Mouse (Mus musculus) urinary bladder, adult 2 months (tissue): ENCODE results near the gene Nrbf2. TPM values are rescaled to one million over a fixed set of nuclear protein-coding genes. Genes with fewer than 3 reads are reported as not detected.

Experiments
- DNase-seq: peaks from one replicate; pipeline ENCODE4 v3.0.0; 2022; ENCODE audit warnings: low spot score
- polyA plus RNA-seq: library from polyadenylated mRNA; depleted of rRNA; stranded (reverse); fragments of >200 nt; gene quantifications from 2 replicates; pipeline ENCODE4 v1.2.3, GENCODE M21; 2012; rRNA removed

Gene Nrbf2
- polyA plus RNA-seq, result 21.4 and 22.2 TPM in 2 replicates

DNA sequence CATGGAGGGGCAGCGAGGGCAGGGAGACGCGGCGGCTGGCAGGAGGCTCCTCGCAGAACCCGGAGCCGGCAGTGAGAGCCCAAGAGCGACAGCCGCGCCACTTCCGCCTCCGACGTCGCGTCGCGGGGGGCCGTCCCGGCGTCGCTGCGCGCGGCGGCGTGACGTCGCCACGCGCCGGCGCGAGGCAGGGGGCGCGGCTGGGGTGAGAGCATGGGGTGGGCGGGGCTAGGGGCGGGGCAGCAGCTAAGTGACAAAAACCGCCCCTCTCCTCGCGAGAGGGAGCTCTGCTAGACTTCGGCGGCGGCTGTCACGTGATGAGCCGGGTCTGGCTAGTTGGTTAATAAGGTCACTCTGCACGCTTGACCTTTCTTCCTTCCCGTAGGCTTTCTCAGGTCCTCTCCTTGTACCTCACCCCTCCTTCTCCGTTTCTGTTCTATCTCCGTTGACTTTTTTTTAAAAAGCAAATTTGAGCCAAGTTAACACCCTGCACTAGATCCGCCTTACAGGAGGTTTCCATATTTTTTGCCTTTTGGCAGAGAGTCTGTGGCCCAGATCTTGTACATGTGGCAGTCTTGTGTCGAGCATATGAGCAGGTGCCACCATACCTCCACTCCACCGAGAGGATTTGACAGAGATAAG, at the start of gene Nrbf2:
Gene Nrbf2 (minus strand): TSS at position 130 of the 639 bp plus-strand sequence.
- DNase-seq, result peak; percentile 71

DNA sequence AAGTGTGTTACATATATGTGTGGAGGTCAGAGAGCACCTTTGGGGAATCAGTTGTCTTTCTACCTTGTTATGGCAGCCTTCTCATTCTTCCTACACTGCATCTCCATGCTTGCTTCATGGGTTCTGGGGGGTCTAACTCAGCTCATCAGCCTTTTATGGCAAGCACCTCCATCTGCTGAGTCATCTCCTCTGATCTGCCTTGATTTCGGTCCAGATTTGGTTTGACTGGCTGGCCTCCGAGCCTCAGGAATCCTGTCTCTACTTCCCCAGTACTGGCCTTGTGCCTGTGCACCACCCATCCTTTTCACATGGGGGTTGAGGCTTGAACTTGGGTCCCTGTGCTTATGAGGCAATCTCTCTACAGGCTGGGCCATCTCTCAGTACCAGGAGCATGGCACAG, 45.5 kb upstream of the Nrbf2 start:
- no peak for DNase-seq

DNA sequence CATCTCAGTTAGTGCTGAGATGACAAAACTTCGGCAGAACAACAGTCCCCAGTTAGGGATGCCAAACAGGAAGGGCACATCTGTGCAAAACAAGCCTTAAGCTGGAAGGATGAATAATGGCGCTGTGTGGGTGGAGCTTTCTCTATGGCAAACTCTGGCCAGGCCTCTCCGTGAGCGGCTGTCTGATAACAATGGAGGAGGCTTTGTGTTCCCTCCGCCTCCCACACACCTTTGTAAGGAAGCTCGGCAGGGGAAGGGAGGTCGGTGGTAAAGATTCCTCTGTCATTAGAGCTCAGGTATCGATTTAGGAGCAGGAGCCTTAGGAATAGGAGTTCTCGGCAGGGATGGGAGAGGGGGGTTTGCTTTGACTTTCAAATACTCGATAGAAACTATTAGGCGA, 44.6 kb upstream of the Nrbf2 start:
- no peak for DNase-seq

DNA sequence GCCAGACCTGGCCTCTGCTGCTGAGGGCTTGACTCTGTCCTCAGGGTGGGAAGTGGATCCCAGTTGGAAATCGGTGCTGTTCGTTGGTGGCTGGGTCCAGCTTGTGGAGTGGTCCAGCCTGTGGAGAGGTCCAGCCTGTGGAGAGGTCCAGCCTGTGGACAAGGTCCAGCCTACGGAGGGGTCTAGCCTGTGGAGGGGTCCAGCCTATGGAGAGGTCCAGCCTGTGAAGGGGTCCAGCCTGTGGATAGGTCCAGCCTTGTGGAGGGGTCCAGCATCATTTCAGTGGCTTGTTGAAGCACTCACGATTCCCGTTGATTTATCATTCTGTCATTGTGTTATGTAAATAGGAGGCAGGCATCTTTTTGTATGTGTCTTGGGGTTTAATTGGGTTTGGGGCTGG, 43.1 kb upstream of the Nrbf2 start:
- DNase-seq, result no peak

DNA sequence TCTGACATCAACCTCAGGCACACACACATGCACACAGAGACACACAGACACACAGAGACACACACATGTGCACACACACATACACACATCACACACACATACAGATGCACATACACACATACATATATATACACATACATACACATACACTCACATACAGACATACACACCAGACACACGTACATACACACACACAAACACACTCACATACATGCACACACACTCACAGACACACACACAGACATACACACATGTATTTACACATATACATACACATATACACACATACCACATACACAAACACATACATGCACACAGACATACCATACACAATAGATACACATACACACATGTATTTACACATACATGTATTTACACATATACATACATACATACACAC, 38.9 kb upstream of the Nrbf2 start:
- no peak for DNase-seq

DNA sequence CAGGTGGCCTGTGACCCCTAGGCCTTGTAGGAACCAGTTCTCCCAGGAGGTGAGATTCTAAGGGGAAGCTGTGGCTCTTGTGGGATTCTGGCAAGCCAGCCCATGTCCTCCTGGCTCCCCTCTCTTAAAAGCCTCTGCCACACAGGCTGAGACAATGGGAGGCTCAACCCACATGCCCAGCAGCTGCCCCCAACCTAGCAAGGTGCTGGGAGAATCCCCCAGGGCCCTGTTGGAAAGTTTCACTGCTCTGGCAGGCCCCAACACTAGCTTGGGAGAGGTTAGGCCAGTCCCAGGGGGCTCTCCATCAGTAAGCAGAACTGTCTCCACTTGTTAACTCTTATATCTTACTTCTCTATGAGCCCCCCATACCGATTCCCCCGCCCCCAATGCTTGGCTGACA, 36.3 kb upstream of the Nrbf2 start:
- no peak for DNase-seq

DNA sequence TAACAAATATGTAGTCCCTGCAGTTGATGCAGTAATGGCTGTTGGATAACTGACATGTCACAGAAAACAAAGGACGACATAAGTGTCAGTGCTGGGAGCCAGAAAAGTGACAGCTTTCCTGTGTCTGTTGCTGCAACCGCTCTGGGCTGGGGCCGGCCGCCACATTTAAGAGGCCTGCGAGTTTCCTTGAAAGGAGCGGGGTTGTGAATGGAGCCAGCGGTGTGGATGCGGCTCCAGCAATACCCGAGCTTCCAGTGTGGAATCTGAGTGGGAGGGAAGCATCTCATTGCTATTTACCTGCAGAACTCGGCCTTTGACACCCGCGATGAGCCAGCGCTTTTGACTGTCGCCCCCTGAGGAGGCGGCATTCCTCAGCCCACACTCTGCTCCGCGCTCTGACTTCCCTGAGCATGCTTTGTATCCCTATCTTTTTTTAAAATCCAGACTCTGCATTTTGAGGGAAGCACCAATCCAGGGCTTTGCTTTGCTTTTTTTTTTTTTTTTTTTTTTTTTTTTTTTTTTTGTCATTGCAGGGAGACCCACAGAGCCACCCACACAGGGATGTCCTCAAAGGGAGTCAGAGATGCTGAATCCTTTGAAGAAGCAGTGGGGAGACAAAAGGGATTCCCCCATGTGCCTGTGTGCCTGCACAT, 35.2 kb upstream of the Nrbf2 start:
- DNase-seq, result no peak

DNA sequence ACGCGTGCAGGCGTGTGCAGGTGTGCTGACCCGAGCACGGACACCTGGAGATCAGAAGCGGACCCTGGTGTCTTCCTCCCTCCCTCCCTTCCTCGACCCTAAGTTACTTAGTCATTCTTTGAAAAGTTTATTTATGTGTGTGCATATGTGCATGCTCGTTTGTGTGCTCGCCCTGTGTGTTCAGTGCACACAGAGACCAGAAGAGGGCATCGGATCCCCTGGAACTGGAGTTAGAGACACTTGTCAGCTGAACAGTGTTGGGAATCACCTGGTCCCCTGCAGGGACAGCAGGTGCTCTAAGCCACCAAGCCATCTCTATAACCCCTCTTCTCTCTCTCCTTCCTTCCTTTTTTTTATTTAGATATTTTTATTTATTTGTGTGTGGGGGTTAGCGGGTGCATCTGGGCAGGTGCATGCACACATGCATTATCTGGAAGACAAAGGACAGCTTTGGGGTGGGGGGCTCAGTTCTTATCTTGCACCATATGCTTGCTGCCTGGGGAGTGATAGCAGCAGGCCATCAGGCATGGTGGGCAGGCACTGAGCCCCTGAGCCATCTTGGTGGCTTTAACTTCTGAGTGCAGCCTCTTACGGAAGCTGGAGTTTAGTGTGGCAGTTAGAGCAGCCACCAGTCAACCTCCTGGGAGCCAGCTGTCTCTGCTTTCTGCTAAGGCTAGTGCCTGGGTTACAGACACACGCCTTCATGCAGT, 34.1 kb upstream of the Nrbf2 start:
- DNase-seq, result no peak

DNA sequence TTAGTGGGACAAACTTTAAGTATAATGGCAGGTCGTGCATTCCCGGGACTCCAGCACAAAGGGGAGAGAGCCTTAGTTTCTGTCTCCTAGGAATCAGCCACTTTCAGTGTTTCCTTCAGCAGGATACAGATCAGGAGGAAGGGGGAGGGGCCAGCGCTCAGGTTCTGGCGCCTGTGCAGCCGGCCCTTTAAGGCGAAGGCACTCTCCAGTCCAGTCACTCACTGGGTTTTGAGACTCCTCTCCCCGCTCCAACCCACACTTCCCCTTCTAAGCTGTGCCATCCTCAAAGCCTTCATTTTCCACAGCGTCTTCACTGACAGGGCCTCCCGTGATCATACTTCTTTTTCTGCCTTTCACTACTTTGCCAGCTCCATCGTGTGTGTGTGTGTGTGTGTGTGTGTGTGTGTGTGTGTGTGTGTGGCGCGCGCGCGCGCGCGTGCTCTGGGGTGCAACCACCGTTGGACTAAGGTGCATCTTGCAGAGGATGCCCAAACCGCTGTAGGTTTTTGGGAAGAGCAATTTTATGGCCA, 32.9 kb upstream of the Nrbf2 start:
- no peak for DNase-seq

DNA sequence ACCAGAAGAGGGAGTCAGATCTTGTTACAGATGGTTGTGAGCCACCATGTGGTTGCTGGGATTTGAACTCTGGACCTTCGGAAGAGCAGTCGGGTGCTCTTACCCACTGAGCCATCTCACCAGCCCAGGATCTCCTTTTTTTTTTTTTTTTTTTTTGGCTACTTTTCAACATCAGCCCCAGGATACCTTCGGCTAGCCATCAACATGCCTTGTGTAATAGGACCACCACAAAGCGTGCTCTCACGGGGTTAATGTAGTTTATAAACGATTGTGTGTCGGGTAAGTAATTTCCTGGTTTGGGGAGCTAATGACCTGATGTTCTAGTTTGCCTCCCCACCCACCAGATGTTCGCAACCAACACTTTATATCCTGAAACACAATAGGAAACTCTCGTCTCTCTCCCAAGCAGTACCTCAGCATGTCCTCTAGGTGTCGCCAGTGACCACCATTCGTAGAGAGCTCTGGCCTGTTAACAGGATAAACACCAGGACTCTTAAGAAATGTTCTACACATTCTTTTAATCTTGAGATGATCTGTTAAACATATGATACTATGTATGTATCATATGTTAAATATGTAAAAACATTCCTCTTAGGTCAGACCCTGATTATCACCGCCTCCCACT, 29.8 kb upstream of the Nrbf2 start:
- DNase-seq, result no peak

DNA sequence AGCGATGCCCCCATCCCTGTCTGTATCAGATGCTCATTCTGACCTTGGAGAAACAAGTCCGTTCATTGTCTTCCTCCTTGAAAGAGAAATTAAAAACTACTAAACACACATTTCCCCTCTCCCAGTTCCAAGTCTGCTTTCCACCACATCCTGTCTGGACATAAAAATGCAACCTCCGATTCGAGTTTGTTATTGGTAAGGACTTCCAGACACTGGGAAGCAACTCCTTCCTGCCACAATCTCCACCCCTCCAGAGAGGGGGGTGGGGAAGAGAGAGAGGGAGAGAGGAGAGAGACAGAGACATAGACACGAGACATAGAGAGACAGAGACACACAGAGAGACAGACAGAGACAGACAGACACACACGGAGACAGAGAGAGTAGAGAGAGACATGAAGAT, 27.4 kb upstream of the Nrbf2 start:
- DNase-seq, result no peak

DNA sequence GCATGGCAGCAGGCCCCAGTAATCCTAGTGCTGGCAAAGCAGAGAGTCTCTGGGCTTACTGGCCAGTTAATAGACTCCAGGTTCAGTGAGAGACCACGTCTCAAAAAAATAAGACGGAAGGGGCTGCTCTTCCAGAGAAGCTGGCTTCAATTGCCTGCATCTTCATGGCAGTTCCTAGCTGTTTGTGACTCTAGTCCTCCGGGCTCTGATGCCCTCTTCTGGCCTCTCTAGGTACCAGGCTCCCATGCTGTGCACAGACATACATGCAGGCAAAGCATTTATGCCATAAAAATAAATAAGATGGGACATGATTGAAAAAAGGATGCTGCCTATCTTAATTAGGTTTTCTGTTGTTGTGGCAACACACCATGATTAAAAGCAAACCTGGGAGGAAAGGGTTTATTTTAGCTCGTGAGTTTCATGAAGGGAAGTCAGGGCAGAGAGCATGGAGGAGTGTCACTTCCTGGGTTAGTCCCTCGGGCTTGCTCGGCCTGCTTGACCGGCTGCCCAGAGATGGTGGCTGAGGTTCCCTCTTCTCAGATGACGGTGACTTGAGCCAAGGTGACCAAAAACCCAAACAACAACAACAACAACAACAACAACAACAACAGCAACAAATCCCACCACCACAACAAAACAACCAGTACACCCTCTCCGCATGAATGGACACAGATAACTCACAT, 26.3 kb upstream of the Nrbf2 start:
- DNase-seq, result no peak

DNA sequence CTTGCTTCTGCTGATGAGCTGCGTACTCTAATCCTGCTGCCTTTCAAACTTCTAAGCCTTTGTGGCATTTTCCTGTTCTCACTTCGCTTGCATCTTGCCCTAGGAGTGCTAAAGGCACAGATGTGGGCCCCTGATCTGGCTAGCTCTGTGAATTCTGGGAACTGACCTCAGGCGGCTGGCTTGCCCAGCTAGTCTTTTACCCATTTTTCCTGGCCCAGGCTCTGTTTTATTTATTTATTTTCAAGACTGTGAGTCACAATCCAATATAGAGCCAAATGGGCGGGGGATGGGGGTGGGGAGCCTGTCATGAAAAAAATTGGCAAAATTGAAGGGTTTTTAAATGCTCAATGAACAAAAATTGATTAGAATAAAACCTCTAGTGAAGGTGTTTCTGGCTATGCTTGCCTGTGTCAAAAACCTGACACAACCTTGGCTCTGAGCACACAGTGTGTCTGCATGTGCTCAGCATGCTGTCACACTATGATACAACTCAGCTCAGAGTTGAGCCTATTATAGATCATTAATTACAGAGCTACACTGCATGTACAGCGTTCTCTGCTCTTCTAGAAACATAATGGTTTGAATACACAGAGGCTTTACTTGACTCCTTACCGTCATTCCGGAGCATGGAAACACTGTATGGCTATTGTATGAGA, 24.5 kb upstream of the Nrbf2 start:
- no peak for DNase-seq

DNA sequence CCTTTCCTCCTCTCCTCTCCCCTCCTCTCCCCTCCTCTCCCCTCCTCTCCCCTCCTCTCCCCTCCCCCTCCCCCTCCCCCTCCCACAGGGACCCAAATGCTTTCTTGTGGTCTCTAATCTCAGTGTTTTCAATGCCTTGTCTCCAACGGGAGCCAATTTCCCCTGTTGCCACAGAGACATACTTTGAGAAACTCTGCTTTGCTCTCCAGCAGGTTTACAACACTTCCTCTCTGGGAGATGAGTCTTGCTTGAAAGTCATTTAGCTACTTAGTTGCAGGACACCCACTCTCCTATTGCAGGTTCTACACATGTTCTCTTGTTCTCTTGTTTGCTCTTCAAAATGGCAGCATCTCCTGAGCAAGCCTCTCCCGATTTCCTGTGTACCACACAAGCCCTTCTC, 17.2 kb upstream of the Nrbf2 start:
- no peak for DNase-seq

DNA sequence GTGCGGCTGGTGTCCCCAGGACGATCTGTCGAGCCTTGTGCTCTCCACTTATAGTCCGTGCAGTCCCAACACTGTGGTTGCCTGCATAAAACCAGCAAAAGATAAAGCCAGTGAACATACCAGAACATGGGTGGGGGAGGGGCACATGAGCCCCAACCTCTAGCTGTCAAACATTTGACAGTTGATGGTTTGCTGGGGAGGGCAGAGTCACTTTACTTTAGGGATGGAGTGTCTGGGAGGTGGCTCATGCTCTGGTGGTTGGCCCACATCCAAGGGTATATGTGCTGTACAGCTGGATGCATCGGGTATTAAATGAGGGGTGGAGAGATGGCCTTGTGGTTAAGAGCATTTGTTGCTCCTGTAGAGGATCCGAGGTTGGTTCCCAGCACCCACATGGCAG, 15.9 kb upstream of the Nrbf2 start:
- DNase-seq, result no peak

DNA sequence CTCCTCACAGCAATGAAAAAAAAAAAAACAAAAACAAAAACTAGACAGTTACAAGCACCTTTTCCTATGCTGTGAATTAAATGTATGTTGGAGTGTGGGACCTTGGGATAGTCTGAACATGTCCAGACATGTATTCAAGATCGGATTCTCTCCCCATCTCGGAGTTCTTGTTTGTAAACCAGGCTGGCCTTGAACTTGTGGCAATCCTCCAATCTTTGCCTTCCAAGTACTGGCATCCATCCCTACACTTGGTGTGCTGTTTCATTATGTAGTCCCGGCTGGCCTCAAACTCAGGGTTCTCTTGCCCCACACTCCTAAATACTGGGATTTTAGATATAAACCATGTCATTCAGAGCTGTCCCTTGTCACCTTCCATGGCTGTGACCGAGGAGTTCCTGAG, 14.2 kb upstream of the Nrbf2 start:
- no peak for DNase-seq

DNA sequence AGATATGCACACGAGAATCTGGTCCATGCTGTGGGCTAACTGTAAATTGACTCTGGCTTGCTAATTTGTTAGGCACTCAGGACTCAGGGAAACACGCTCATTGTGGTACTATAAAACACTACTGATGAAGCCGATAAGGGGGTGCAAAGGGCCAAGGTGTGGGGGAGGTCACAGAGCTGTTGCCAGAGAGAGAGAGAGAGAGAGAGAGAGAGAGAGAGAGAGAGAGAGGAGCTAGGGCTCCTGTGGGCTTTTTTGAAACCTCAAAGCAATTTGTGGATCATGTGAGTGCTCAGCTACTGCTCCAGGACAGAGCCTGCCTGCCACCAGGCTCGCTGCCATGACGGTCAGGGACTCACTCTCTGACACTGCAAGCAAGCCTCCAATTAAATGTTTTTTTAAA, 13.8 kb upstream of the Nrbf2 start:
- no peak for DNase-seq

DNA sequence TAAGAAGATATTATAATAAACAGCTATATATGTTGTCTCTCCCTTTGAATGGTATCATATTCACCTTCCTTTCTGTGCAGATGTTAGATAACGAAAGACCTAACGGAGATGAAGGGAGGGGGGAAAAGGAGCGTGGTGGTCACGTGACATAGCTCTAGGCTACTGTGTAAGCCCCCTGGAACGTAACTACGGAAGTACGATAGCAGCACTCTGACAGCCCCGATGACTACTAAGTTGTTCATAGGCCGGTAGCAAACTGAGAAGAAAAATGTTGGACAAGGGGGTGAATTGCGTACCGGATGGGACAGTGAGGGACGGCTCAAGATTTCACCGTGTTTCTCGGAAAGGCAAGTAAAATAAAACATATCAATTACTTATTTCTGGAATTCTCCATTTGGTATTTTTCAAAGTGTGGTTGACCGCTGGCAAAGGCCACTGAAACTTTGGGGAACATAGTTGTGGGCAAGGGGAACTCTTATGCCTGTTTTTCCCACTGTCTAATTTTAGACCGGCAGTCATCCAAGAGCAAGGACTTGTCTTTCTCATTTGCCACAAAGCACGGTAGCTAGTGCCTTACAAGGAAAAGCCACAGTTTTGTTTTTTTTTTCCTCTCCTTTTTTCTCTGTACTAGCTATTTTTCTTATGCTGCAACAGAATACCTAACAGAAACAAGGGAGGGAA, 12.2 kb upstream of the Nrbf2 start:
- DNase-seq, result no peak

DNA sequence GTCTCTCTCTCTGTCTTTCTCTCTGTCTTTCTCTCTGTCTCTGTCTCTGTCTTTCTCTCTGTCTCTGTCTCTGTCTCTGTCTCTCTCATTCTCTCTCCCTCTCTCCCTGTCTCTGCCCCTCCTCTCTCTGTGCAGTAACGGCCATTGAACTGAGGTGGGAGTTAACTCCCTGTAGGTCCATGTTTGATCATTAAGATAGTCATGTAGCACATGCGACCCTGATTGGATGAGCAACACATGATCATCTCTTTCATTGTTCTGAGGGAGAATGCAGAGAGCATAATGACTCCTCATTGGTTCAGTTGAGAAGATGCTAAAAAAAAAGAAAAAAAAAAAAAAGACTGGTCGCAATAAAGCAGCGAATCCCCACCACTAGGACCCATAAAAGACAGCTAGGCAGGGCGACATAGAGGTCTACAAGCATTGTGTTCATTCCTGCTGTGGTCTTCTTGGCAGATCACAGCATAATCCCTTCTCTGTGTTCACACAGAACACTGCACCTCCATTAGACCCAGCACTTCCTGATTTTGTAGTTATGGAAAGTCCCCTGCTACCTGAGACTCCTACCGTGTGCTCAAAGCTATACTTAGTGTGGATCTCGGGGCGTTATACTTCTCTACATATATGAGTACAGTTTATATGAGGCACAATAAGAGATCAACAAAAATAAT, 11.5 kb upstream of the Nrbf2 start:
- DNase-seq, result no peak

DNA sequence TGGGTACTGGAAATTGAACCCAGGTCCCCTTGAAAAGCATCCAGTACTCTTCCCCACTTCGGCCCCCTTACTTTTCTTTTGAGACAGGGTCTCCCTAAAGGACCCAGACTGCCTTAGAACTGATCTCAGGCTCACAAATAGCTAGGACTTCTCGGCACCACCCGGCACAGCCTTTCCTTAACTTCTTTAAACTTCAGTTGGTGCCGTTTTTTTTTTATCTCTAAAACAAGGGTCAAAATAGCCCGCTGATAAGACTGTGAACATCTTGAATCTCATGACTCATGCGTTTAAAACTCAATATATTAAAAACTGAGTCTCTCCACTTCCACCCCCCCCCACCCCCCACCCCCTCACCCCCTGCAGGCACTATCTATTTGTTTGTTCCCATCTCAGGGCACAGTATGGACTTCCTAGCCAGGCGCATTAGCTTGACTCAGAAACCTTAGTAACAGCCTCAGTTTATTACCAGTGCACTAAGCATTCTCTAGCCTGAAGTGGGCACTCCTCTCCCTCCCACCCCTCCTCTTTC, 10.9 kb upstream of the Nrbf2 start:
- no peak for DNase-seq
